Mouse (Mus musculus) C2C12 (cell line): Measurements from ENCODE around the gene Ankrd9.

Source experiments
- CEBPB ChIP-seq: IDR thresholded peaks from one replicate; pipeline ENCODE4 v1.6.1; 2011; ENCODE audit warnings: low read depth, mild to moderate bottlenecking, control low read depth, moderate library complexity
- CTCF ChIP-seq: IDR thresholded peaks from one replicate; pipeline ENCODE4 v1.5.1; 2011; ENCODE audit not compliant: control insufficient read depth, insufficient read depth, insufficient read length

GRCm38 (mm10) chr12:110967146-110967545 is 11.7 kb downstream of the Ankrd9 start:
- no peak for TF ChIP-seq CEBPB
- TF ChIP-seq CTCF = no peak
